Mouse (Mus musculus) gastrocnemius, adult 2 months (tissue): ENCODE data around the gene 9930111J21Rik2. TPM values are rescaled to one million over a fixed set of nuclear protein-coding genes. Genes with fewer than 3 reads are reported as not detected.

ENCODE experiments used
- total RNA-seq, 2 experiments: library from RNA; stranded (reverse); gene quantifications; 2 replicates each; pipeline ENCODE4 v1.2.3; 2021

The 9930111J21Rik2 gene
- total RNA-seq, 2 experiments from 2014 or later, result 1.0 to 2.5 TPM

Other genes starting within 250 kb of the 9930111J21Rik2 start
- 10 to 100 TPM; 19.9 to 23.6 TPM for gene Trim41, start 233.9 kb downstream of the 9930111J21Rik2 start, total RNA-seq
- gene Trim7, start 225.1 kb downstream of the 9930111J21Rik2 start, total RNA-seq, result 10 to 100 TPM; 25.9 to 51.8 TPM
- gene Gm12184, start 224.6 kb downstream of the 9930111J21Rik2 start, total RNA-seq, result 1 to 10 TPM; 1.5 to 2.2 TPM
- 10 to 100 TPM; 13.5 to 14.4 TPM for gene Irgm1, start 179.6 kb downstream of the 9930111J21Rik2 start, total RNA-seq
- under 1 TPM; 0.13 to 0.42 TPM for gene Gm5431, start 149.0 kb downstream of the 9930111J21Rik2 start, total RNA-seq
- 1 to 10 TPM in 1 of 2 experiments, under 1 TPM in 1; 0.41 to 1.6 TPM for gene Psme2b, start 105.1 kb downstream of the 9930111J21Rik2 start, total RNA-seq
- not detected for gene Olfr56, start 72.4 kb downstream of the 9930111J21Rik2 start, total RNA-seq
- gene 9930111J21Rik1, start 71.8 kb downstream of the 9930111J21Rik2 start, total RNA-seq, result 1 to 10 TPM in 1 of 2 experiments, under 1 TPM in 1; 0.79 to 1.7 TPM
- gene Gm12185, start 59.0 kb downstream of the 9930111J21Rik2 start, total RNA-seq, result under 1 TPM; 0.39 to 0.46 TPM
- 1 to 10 TPM in 1 of 2 experiments, under 1 TPM in 1; 0.97 to 1.1 TPM for gene Tgtp1, start 57.1 kb downstream of the 9930111J21Rik2 start, total RNA-seq
- 1 to 10 TPM in 1 of 2 experiments, under 1 TPM in 1; 0.66 to 1.3 TPM for gene Tgtp2, start 13.0 kb upstream of the 9930111J21Rik2 start, total RNA-seq
- gene Ifi47, start 25.3 kb upstream of the 9930111J21Rik2 start, total RNA-seq, result under 1 TPM; 0.84 TPM
- gene Olfr1396, start 63.6 kb upstream of the 9930111J21Rik2 start, total RNA-seq, result not detected
- not detected for gene Olfr1395, start 91.0 kb upstream of the 9930111J21Rik2 start, total RNA-seq
- gene Olfr1394, start 103.1 kb upstream of the 9930111J21Rik2 start, total RNA-seq, result not detected
- gene Btnl9, start 135.9 kb upstream of the 9930111J21Rik2 start, total RNA-seq, result 1 to 10 TPM in 1 of 2 experiments, under 1 TPM in 1; 0.97 to 3.6 TPM
- 10 to 100 TPM; 25.8 to 32.6 TPM for gene Zfp62, start 152.1 kb upstream of the 9930111J21Rik2 start, total RNA-seq
- gene Mgat1, start 192.9 kb upstream of the 9930111J21Rik2 start, total RNA-seq, result 10 to 100 TPM; 42.0 to 48.0 TPM
- not detected for gene Olfr1393, start 227.1 kb upstream of the 9930111J21Rik2 start, total RNA-seq
- not detected for gene Olfr1392, start 234.0 kb upstream of the 9930111J21Rik2 start, total RNA-seq